Mouse (Mus musculus) gastrocnemius, adult 2 months (tissue): Measurements from ENCODE around the gene Tmem110. TPM values are rescaled to one million over a fixed set of nuclear protein-coding genes. Genes with fewer than 3 reads are reported as not detected.

Experiments used
- DNase-seq: peaks from one replicate; pipeline ENCODE4 v3.0.0; 2022
- H3K27ac ChIP-seq: fragments of 200-600 bp; 2 replicates; pipeline ENCODE4 v1.8.1; 2022; ENCODE audit warnings: mild to moderate bottlenecking
- H3K4me3 ChIP-seq: fragments of 200-600 bp; 2 replicates; pipeline ENCODE4 v1.8.1; 2022; ENCODE audit warnings: mild to moderate bottlenecking, moderate library complexity
- CTCF ChIP-seq: fragments of 200-600 bp; IDR thresholded peaks from 2 replicates; pipeline ENCODE4 v1.8.1; 2022; ENCODE audit warnings: antibody characterized with exemption, mild to moderate bottlenecking, moderate library complexity
- intact Hi-C: fragments of 180-260 bp; cut with DNase I; formaldehyde crosslinking; loops from one replicate; pipeline ENCODE4 v1.15.1; 2025
- total RNA-seq, 2 experiments: library from RNA; stranded (reverse); gene quantifications; 2 replicates each; pipeline ENCODE4 v1.2.3; 2021

Tmem110 gene
- total RNA-seq, 2 experiments from 2014 or later, result 6.2 to 12.6 TPM

GRCm38 (mm10) chr14:30828635-30829460 lies 3.5 kb downstream of the Tmem110 start:
- H3K4me3 ChIP-seq, result peak overlapping the region; percentile 8; the same call in 1 of the 2 replicates
- H3K27ac ChIP-seq, result peak overlapping the region; percentile 84
- no peak for TF ChIP-seq CTCF
- intact Hi-C loops, result loop anchor here (2.0 to 10.0 kb wide), 3 partner anchors 26 to 114 kb away; partner anchors contain the start of gene Sfmbt1
- peak; percentile 82 for DNase-seq

DNA sequence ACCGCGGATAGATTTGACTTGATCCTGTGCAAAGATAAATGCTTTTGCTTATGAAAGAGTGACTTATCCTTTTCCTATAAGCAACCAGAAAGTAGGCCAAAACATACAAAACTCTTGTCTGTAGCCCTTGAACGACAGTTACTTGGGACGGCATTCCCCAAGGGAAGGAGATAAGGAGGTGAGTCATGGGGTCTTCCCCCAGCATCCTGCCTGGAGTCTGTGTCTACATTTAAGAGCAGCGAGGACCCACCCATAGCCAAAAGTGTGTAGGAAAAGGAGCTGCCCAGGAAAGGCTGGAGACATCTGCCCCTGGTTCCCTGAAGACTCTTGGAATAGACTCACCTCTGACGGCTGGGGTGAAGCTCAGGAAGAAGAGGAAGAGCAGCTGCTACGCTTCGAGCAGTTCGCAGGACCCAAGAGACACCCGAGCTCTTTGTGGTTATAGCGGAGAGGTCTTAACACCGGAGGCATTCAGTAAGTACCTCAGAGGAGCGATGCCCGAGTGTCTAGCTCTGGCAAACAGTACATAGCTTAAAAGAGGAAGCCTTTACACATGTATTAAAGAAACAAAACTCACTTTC lies 12.1 kb downstream of the Tmem110 start:
- TF ChIP-seq CTCF, result no peak
- H3K4me3 ChIP-seq, result no peak overlapping the region
- intact Hi-C loops, result no loop called here
- no peak for DNase-seq
- H3K27ac ChIP-seq, result no peak overlapping the region

DNA sequence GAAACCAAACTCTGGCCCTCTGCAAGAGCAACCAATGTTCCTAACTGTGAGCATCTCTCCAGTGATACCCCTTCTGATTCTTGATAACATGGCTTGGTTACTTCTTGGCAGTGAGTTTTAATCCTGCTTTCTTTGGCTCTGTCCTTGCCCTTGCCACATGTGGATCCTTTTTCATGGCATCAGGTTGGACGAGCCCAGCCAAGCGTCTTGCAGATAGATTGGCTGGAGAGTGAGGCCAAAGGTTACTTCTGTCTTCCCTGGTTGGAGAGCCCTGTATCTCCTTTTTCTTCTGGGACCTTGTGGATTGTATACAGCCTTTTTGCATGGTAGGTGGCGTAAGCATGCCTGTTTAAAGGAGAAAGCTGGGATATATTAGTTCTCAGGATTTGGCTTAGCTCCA lies 18.3 kb downstream of the Tmem110 start:
- intact Hi-C loops, result no loop called here
- peak; percentile 31 for DNase-seq
- TF ChIP-seq CTCF, result no peak
- H3K4me3 ChIP-seq, result no peak overlapping the region
- no peak overlapping the region for H3K27ac ChIP-seq

DNA sequence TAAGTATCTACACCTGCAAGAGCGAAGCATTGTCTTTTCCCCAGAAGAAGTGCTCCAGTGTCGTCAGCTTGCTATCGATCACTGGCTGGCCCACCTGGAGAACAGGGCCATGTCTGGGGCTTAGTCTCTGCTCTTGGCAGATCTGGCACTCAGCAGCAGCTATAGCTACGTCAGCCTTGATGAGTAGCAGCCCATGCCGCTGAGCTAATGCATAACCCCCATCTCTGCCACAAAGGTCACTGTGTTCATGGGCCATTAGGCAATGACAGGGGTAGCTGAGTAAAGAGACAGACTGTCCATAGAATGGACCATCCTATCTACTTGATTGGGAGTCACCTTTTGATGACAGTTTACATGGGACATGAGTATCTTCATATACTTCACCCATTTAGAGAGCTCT lies 25.1 kb downstream of the Tmem110 start:
- no peak for TF ChIP-seq CTCF
- Histone ChIP-seq H3K4me3 (no peak overlapping the region), H3K27ac (no peak overlapping the region)
- intact Hi-C loops, result no loop called here
- no peak for DNase-seq

DNA sequence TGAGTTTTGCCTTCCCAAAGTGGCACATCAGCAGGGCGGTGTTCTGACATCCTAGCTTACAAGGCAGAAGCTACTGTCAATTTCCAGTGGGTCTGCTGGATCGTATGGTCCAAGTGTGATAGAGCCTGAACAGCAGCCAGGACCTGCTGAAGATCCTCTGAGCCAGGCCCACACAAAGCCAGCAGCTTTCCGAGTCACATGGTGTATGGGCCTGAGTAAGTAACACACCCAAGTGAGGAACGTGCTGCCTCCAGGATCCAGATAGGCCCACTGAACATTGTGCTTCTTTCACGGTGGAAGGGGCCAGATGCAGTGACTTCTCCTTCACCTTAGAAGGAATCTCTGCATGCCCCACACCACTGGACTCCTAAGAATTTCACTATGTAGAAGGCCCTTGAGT lies 26.9 kb downstream of the Tmem110 start:
- intact Hi-C loops, result no loop called here
- peak overlapping the region; percentile 43; the same call in 1 of the 2 replicates for H3K27ac ChIP-seq
- no peak for TF ChIP-seq CTCF
- H3K4me3 ChIP-seq, result no peak overlapping the region
- peak; percentile 40 for DNase-seq

DNA sequence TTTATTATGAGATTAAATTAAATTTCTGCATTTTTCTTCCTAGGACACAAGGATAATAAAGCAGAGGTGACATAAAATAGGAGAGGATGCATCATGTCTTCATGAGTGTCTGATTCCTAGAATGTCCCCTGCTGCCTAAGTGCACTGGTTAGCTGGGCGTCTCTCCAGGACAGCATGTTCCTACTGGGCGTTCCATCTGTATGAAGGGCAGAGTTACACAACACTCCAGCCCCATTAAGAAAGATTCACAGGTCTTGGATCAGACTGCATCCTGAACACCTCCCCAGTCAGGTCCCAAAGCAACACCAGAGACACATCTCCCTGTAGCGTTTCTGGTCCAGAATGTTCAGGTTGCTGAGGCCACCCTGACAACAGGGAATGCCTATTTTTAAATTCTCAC lies 29.9 kb downstream of the Tmem110 start:
- peak overlapping the region; percentile 59 for H3K27ac ChIP-seq
- intact Hi-C loops, result loop anchor here (2.0 kb wide), 1 partner anchor 27 kb away; no protein-coding TSS in a partner anchor
- no peak for TF ChIP-seq CTCF
- H3K4me3 ChIP-seq, result no peak overlapping the region
- peak; percentile 87 for DNase-seq

- no peak for DNase-seq
- no peak for TF ChIP-seq CTCF
Measured at GRCm38 (mm10) chr14:30856885-30857507, 31.6 kb downstream of the Tmem110 start.

DNA sequence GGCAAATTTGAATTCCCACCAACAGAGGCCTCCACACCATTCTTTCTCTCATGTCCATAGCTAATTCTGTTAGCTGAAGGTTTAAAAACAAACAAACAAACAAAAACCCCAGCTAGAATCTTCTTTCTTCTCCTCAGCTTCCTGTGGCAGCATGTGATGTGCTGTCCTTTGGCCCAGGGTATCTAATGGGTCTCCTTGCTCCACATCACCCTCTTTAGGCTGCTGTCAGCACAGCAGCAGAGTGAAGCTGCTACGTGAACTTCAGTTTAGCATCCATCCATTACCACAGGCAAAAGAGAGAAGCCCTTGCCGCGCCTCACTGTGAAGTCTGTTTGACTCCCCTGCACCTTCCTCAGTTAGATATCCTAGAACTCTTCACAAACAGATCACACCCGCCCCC lies 32.6 kb downstream of the Tmem110 start:
- Histone ChIP-seq H3K27ac (no peak overlapping the region), H3K4me3 (no peak overlapping the region)
- intact Hi-C loops, result no loop called here
- peak; percentile 53 for TF ChIP-seq CTCF
- DNase-seq, result peak; percentile 50

More at GRCm38 (mm10) chr14:30856885-30857507, 31.6 kb downstream of the Tmem110 start:
- H3K27ac ChIP-seq, result 0 out of 2 replicates have a peak overlapping the region, but pooled peaks have one; percentile 12
- intact Hi-C loops, result no loop called here
- H3K4me3 ChIP-seq, result no peak overlapping the region

DNA sequence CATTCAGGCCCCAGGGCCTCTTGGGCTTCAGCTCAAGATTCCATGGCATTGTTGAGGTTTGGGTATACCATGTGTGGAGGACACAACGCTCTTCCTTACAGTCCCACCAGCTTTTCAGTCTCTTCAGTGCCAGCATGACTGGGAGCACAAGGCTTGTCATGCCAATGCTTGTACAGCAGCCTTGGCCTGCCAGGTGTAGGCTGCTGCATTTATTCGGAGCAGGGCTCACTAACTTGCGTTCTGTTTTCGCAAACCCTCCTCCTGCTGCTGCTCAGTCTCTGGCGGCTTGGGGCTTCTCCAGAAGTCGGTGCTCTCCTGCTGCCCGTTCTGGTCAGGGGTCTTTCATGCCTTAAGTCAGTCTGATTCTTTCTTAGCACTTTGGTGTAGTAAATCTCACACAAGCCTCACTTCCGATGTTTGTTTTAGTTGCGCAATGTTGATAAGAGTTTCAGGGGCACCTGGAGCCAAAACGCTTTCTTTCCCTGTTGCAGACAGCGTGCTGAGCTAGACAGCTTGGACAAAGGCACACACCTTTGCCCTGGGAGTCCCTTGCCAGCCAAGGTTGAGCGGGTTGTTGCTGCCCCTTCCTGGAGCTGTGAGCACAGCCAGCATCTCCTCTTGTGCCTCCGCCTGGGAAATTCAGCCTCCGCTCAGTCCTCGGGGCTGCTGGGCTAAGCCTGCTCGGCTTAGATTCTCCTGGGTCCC lies 36.2 kb downstream of the Tmem110 start:
- DNase-seq, result no peak
- Histone ChIP-seq H3K27ac (no peak overlapping the region), H3K4me3 (no peak overlapping the region)
- intact Hi-C loops, result no loop called here
- no peak for TF ChIP-seq CTCF

GRCm38 (mm10) chr14:30862368-30862767 lies 37.0 kb downstream of the Tmem110 start:
- TF ChIP-seq CTCF, result no peak
- DNase-seq, result no peak
- intact Hi-C loops, result no loop called here
- Histone ChIP-seq H3K4me3 (no peak overlapping the region), H3K27ac (no peak overlapping the region)

GRCm38 (mm10) chr14:30865311-30865710 lies 39.9 kb downstream of the Tmem110 start:
- TF ChIP-seq CTCF, result peak; percentile 74
- no peak overlapping the region; the same call in 1 of the 2 replicates for H3K27ac ChIP-seq
- peak; percentile 29 for DNase-seq
- intact Hi-C loops, result loop anchor here (2.0 to 5.0 kb wide), 3 partner anchors 38 to 273 kb away; partner anchors contain the start of gene Tmem110
- no peak overlapping the region for H3K4me3 ChIP-seq

- TF ChIP-seq CTCF, result peak; percentile 94
- intact Hi-C loops, result loop anchor here (1.0 to 5.0 kb wide), 4 partner anchors 13 to 275 kb away; partner anchors contain the start of gene Tmem110
- Histone ChIP-seq H3K4me3 (no peak overlapping the region), H3K27ac (peak overlapping the region; percentile 95)
- DNase-seq, result peak; percentile 91
Measured at GRCm38 (mm10) chr14:30867042-30867441, 41.7 kb downstream of the Tmem110 start.
